Mouse (Mus musculus) kidney, adult 18-20 months (tissue): ENCODE data around the gene Gosr2.

Experiments used
- DNase-seq: peaks from one replicate; pipeline ENCODE4 v3.0.0; 2021

The Gosr2 gene

DNA sequence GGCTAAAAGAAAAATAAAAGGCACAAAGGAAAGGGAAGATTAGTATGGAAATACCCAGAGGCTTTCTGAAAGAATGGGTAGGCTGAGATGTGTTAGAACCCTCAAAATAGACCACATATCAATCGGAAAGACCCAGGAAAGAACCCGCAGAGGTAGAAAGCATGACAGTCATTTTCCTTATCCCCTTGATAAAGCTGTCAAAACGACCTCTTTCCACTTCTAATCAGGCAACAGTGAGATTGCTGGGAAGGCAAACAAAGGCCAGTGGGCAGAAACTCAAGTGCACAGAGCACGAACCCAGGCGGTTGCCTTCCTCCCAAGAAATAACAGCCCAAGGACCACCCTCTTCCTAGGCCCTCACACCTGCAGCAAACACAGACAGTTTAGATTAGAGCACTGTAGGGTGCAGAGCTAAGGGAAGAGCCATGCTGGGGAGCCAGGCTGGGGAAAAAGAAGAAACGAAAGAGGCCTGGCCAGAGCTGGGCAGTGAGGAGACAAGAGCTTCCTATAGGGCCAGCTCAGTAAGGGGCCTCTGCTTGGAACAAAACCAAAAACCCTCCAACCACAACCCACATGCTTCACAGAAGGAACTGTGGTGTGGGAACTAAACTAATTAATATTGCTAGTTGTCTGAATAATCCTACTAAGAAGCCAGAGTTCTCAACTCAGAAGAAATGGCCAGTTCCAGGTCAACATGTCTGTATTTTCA lies 9.3 kb downstream of the Gosr2 start:
- no peak for DNase-seq

- no peak for DNase-seq
These were observed 11.0 kb downstream of the Gosr2 start for GRCm38 (mm10) chr11:103686706-103687105.

DNA sequence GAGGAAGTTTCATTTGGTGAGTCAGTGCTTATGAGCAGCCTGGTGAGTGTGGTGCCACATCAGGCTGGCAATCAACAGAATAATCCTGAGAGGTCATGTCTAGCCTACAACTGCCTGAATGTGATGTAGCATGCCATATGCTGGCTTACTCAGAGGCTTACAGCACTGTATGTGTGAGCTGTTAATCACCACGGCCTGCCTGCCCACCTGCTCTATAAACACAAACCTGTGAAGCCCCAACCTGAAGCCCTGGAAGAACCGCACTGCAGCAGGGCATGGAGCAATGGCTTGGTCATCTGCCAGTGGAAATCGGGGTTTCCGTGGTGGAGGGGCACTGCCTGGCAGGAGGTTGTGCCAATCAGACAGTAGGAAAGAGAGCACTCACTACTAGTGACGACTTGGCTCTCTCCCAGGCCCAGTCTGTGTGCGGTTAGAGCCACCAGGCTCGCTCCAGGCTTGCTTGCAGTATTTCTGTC lies 12.4 kb downstream of the Gosr2 start:
- no peak for DNase-seq

GRCm38 (mm10) chr11:103683667-103684334 lies 13.9 kb downstream of the Gosr2 start:
- no peak for DNase-seq

DNA sequence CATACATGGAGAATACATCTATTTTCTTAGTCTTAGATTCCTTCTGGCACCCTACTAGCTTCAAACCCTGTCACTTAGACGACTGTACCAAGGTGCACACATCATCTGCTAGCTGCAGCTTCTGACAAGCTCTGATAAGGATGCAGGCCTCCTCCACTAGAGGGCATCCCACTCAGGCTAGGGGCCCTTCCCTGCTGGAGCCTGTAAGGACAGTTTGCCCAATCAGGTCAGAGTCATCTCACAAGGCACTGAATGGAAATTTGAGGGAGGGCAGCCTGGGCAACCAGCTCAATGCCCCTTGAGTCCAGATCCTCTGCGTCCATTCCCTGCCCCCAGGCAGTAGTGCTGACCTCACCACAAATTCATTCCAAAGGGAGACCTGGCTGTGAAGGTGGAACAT lies 20.7 kb downstream of the Gosr2 start:
- peak; percentile 68 for DNase-seq

DNA sequence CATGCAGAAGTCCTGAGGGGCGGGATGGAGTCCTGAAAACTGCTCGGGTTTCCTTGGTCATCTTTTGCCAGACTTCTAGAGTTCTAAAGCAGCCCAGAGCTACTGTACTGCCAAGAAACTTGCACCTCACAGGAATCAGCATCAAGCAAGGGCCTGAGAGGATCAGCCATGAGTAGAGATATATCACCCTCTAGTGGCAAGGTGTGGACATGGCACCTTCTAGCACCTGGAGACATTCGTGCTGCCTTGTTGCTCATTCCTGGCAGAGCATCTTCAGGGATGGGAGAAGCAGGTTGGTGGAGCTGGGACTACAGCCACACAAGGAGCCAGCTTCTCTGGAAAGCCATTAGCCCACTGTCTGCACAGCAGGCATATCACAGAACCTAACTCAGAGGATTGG lies 22.1 kb downstream of the Gosr2 start:
- DNase-seq, result peak; percentile 58

GRCm38 (mm10) chr11:103666907-103667426 lies 30.7 kb downstream of the Gosr2 start:
- DNase-seq, result no peak

DNA sequence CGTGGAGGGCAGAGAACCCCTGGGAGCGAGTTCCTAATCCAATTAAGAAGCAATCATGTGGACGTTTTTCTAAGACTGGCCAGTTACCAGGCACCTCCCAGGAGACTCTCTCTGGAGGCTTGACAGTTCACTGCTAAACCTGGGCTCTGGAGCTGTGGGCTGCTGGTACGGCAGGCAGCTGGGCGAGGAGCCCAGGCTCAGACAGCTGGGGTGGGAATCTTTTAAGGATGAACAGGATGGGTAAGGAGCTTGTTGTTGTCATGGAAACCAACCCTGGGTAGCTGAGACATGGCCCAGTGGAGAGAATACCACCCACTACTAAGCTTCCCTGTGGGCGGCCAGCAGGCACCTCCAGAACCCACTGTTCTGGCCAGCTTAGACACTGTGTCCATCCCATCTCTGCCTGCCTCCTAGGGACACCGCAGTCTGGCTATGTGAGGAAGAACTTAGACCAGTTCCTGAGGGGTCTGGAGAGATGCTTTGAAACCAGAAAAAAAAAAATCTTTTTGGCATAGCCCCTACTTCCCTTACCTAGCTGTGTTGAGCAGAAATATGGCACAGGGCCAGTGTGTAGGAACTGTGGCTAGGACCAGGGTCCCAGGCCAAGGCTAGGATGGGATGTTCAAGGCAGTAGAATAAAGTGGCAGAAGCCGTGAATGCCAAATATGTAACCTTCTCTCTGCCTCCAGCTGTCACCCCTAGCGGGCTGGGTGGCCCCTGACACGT lies 31.4 kb downstream of the Gosr2 start:
- DNase-seq, result no peak

DNA sequence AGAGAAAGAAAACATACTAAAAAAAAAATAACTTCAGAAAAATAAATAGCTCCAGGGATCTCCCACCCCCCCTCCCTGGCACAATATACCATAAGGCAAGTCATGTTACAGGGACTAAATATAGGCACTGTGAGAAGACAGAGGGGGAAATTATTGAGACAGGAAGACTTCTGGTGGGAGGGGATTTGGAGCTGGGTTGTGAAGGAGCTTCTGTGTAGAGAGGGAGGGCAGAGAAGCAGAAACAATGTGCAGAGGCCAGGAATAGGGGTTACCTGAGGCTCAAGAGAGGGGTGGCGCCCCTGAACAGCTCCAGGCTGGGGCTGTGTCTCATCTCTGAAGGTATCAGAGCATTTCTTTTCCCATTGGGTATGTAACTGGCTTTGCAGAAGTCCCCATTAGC lies 32.0 kb downstream of the Gosr2 start:
- no peak for DNase-seq

DNA sequence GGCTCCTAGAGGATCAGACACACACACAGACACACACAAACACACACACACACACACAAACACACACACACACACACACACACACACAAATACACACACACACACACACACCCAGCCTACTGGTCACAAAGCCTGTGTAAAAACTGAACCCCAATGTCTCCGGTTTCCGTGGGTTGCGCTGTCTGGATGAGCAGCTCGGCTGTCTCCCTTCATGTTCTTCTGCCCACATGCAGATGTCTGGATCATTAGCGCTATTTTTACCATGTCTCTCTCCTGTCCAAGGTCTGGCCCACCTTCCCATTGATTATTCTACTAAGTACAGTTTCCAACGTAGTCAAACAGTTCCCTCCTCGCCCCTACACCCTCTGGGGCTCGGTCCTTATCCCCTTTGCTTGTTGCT lies 34.6 kb downstream of the Gosr2 start:
- DNase-seq, result no peak

DNA sequence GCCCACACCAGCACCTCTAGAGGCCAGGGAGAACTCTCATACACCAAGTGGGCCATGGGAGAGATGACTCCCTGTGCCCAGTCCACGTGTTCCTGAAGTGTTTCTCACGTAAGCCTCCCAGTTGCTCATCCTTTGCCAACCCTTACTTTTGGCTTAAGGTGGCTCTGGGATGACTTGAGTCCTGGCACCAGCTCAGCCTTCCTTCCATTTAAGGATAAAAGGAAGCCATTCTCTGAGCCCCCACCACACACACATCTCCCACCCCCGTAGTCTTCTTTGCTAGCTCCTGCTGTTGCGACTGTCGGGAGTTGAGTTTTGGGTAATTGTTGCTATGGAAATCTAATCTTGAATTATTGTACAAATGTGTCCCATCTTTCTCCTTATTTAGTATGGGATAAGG lies 35.2 kb downstream of the Gosr2 start:
- DNase-seq, result no peak

- no peak for DNase-seq
These were observed 35.8 kb downstream of the Gosr2 start for GRCm38 (mm10) chr11:103661863-103662262.

GRCm38 (mm10) chr11:103658189-103658588 lies 39.5 kb downstream of the Gosr2 start:
- DNase-seq, result no peak

DNA sequence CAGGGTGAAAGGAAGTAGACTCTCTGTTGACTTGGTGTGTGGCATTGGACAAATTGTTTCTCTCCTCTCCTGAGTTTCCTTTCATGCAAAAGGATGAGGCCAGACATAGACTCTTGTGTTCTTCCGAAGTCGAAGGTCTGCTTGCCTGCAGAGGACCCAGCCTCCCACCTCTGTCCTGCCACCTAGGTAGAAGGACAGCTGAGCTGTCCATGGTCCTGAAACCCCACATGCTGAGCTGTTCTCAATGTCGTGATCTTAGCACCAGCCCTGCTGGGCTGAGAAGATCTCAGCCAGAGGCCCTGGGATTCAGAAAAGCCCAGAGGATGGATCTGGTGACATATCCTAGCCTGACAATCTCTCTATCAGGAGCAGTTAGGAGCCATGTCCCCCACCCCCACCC lies 41.2 kb downstream of the Gosr2 start:
- DNase-seq, result peak; percentile 43

- no peak for DNase-seq
These were observed 44.2 kb downstream of the Gosr2 start for GRCm38 (mm10) chr11:103653359-103653965.

- no peak for DNase-seq
These were observed 46.3 kb downstream of the Gosr2 start for GRCm38 (mm10) chr11:103651426-103651825.

DNA sequence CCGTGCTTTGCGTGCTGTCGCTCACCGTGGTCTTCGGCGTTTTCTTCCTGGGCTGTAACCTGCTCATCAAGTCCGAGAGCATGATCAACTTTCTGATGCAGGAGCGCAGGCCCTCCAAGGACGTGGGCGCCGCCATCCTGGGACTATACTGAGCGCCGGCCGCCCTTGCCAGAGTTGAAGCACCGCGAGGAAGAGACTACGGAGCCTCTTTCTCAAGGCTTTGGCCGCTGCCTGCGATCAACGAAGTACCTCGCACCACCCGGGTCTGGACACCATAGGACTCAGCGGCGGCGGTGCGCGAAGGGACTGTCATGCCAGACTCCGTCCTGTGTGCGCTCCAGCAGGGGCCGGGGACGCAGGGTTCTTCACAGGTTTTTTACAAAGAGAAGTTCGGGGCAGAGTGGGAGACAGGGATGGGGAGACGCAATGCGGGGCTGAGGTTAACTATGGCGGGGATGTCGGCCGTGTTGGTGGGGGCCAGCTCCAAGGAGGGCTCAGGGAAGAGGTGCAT lies 47.7 kb downstream of the Gosr2 start:
- DNase-seq, result no peak

- DNase-seq, result no peak
These were observed 48.3 kb downstream of the Gosr2 start, which contains the start of gene Rprml for GRCm38 (mm10) chr11:103649301-103649982. Gene Rprml (plus strand): TSS chr11:103649570.

- no peak for DNase-seq
These were observed 49.0 kb downstream of the Gosr2 start for GRCm38 (mm10) chr11:103648656-103649055.

- DNase-seq, result no peak
These were observed 49.6 kb downstream of the Gosr2 start for GRCm38 (mm10) chr11:103647921-103648620.

DNA sequence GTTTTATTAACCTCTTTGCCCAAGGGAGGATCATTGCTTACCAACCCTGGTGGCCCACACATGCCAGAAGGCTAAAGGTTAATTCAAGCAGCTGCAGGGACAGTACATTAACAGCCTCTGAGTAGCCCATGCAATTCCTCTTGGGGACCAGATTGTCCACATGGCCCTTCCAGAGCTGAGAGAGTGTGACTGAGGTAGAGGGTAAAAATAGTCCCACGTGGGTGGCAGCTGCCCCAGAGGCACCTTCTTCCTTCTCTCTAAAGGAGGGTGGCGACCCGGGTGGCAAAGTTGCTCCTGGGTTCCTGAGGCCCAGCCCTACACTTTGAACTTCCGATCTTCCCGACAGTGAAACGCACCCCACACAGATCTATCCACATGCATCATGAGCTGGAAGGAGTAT lies 51.4 kb downstream of the Gosr2 start:
- no peak for DNase-seq

- no peak for DNase-seq
These were observed 52.0 kb downstream of the Gosr2 start for GRCm38 (mm10) chr11:103645731-103646130.
